Mouse (Mus musculus) heart, embryonic 15.5 days (tissue): ENCODE measurements around the gene Scgb2b24. TPM values are rescaled to one million over a fixed set of nuclear protein-coding genes. Genes with fewer than 3 reads are reported as not detected.

ENCODE experiments used
- ATAC-seq: fragments of 200-750 bp; cut with Nextera tagmentation; replicated peaks from 2 replicates; pipeline ENCODE4 v1.8.0; 2017; ENCODE audit warnings: low read depth, moderate TSS enrichment; ENCODE audit not compliant: insufficient number of reproducible peaks, insufficient read depth, low FRiP score
- H3K27ac ChIP-seq: fragments of 300-500 bp; sonication (generic); 2 replicates; pipeline ENCODE4 v1.5.1; 2015; ENCODE audit warnings: mild to moderate bottlenecking, inconsistent platforms
- H3K27me3 ChIP-seq: fragments of 300-500 bp; sonication (generic); 2 replicates; pipeline ENCODE4 v1.6.1; 2015; ENCODE audit warnings: inconsistent platforms
- H3K36me3 ChIP-seq: fragments of 300-500 bp; sonication (generic); 2 replicates; pipeline ENCODE4 v1.6.1; 2015; ENCODE audit warnings: mild to moderate bottlenecking, inconsistent platforms
- H3K4me1 ChIP-seq: fragments of 300-500 bp; sonication (generic); replicated peaks from 2 replicates; pipeline ENCODE4 v1.6.1; 2015; ENCODE audit warnings: inconsistent platforms
- H3K4me2 ChIP-seq: fragments of 300-500 bp; sonication (generic); 2 replicates; pipeline ENCODE4 v1.6.1; 2015; ENCODE audit warnings: inconsistent platforms, mild to moderate bottlenecking, moderate library complexity
- H3K4me3 ChIP-seq: fragments of 300-500 bp; sonication (generic); 2 replicates; pipeline ENCODE4 v1.5.1; 2015; ENCODE audit warnings: mild to moderate bottlenecking, inconsistent platforms
- H3K9ac ChIP-seq: fragments of 300-500 bp; sonication (generic); 2 replicates; pipeline ENCODE4 v1.6.1; 2015; ENCODE audit warnings: mild to moderate bottlenecking, inconsistent platforms
- H3K9me3 ChIP-seq: fragments of 300-500 bp; sonication (generic); replicated peaks from 2 replicates; pipeline ENCODE4 v1.6.1; 2016; ENCODE audit warnings: inconsistent platforms
- WGBS: fragments of 180-500 bp; shearing (Covaris S2); methylation state at CpG from one replicate; pipeline ENCODE4 v1.1.7; 2015; ENCODE audit warnings: mixed read lengths; 5-methylcytosine and 5-hydroxymethylcytosine counted together
- polyA plus RNA-seq: library from polyadenylated mRNA; unstranded; fragments of >200 nt; fragmentation: Nextera tagmentation; extraction: Ambion mirVana; gene quantifications from 2 replicates; pipeline ENCODE4 v1.2.1, GENCODE M21; 2015

Scgb2b24 gene
- not detected in 2 replicates for polyA plus RNA-seq

DNA sequence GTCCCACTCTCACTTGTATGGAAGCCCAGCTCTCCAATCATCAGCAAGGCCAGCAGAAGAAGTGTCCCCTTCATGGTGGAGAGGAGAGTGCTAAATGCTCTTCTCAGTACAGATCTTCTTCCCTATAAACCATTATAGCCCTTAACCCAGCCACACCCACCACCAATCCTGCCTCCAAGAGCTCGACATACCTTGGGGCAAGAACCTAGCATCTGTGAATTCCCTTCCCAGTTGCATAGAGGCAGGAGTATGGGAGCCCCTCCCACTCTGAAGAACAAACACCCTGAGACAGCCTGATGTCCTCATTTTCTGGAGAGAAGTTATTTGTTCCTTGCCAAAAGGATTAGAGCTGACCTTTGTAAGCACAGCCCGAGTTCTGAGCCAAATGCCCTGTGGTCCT lies at the start of gene Scgb2b24:
Scgb2b24 (minus strand) TSS at position 101 of the 400 bp plus-strand sequence.
- no peak within 1 kb of the TSS for H3K4me2 ChIP-seq
- H3K36me3 ChIP-seq = no peaks in the 10 kb centered on the region
- H3K4me3 ChIP-seq = no peak within 1 kb of the TSS
- peaks cover 28% of the 10 kb centered on the region for H3K9me3 ChIP-seq
- H3K27me3 ChIP-seq = no peaks in the 10 kb centered on the region
- ATAC-seq = no peak
- H3K27ac ChIP-seq = no peak within 1 kb of the TSS
- no peaks in the 10 kb centered on the region for H3K4me1 ChIP-seq
- no peak within 1 kb of the TSS for H3K9ac ChIP-seq
- 66% methylated on average over 2 of the region's 2 CpGs for WGBS

GRCm38 (mm10) chr7:33743499-33743898 lies 4.4 kb upstream of the Scgb2b24 start, which contains the start of gene Scgb1b24:
Gene Scgb1b24, plus strand, starts transcription at chr7:33743799.
- H3K4me1 ChIP-seq = no peaks in the 10 kb centered on the region
- H3K27ac ChIP-seq = no peak within 1 kb of the TSS
- WGBS = 65% methylated on average over 3 of the region's 3 CpGs
- no peak within 1 kb of the TSS for H3K4me2 ChIP-seq
- H3K36me3 ChIP-seq = no peaks in the 10 kb centered on the region
- peaks cover 24% of the 10 kb centered on the region for H3K9me3 ChIP-seq
- H3K27me3 ChIP-seq = no peaks in the 10 kb centered on the region
- ATAC-seq = no peak
- H3K4me3 ChIP-seq = no peak within 1 kb of the TSS
- H3K9ac ChIP-seq = no peak within 1 kb of the TSS

DNA sequence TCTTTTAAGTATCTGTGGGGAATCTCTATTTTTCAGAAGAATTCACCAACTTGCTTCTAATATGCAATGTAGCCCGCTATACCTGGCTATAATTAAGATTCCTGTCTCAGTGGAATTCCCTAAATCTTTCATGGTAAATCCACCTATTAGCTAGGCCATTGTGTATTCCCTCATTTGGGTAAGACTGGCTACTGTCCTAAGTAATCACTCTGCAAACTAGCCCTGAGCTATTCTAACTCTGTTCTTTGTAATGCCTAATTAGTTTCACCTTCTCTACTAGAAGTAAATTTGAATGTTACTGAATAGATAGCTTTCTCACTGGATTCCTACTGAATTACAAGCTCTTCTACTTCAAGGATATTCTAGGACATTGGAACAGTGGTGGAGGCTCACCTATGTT lies 49.2 kb downstream of the Scgb2b24 start:
- 11% methylated on average over 1 of the region's 1 CpGs for WGBS
- H3K4me1 ChIP-seq = no peaks in the 10 kb centered on the region
- ATAC-seq = no peak
- no peak overlapping the region for H3K9ac ChIP-seq
- H3K9me3 ChIP-seq = peaks cover 6% of the 10 kb centered on the region
- no peak overlapping the region for H3K4me3 ChIP-seq
- no peaks in the 10 kb centered on the region for H3K27me3 ChIP-seq
- no peak overlapping the region for H3K27ac ChIP-seq
- H3K4me2 ChIP-seq = no peak overlapping the region
- no peaks in the 10 kb centered on the region for H3K36me3 ChIP-seq

Other genes with a start within 250 kb of the Scgb2b24 start
- not detected in 2 replicates for gene Scgb2b21, start 218.9 kb downstream of the Scgb2b24 start, polyA plus RNA-seq
- not detected in 2 replicates for gene Scgb1b24, start 4.5 kb upstream of the Scgb2b24 start, polyA plus RNA-seq
- not detected in 2 replicates for gene Scgb2b26, start 205.7 kb upstream of the Scgb2b24 start, polyA plus RNA-seq